Mouse (Mus musculus): ENCODE measurements around the gene Rgs6. TPM values are rescaled to one million over a fixed set of nuclear protein-coding genes. Genes with fewer than 3 reads are reported as not detected.

Gene Rgs6
- total and polyA plus RNA-seq, 3 experiments, result 7.3 to 12.6 (median 10.2) TPM

GRCm38 (mm10) chr12:83145074-83145473 lies 557.0 kb downstream of the Rgs6 start:
- Histone ChIP-seq H3K4me3 (no peak overlapping the region), H3K4me1 (ENCODE audit: control insufficient read depth, insufficient read depth, low read length) (peaks cover 10% of the 10 kb centered on the region), H3K9ac (ENCODE audit: low read depth, low read length) (no peak overlapping the region), H3K79me2 (replicated peaks; ENCODE audit: control insufficient read depth, insufficient read depth, low read length) (no peaks in the 10 kb centered on the region), H3K27me3 (ENCODE audit: control insufficient read depth, insufficient read depth, low read length) (no peaks in the 10 kb centered on the region), H3K36me3 (ENCODE audit: control insufficient read depth, insufficient read depth, low read length) (no peaks in the 10 kb centered on the region), H3K27ac (peak overlapping the region; percentile 86)
- peak in 1 of 2 experiments; percentile 66 for DNase-seq
- WGBS, result 61% methylated on average over 3 of the region's 3 CpGs
- TF ChIP-seq EP300 (IDR thresholded peaks at IDR 0.05; ENCODE audit: insufficient read depth, low read depth, low read length) (no peak), CTCF (IDR thresholded peaks at IDR 0.05) (no peak), POLR2A (IDR thresholded peaks at IDR 0.05; ENCODE audit: insufficient read depth, low read depth, low read length) (no peak)
- intact Hi-C loops (cut with DNase I), result loop anchor here (2.0 to 5.0 kb wide), 2 partner anchors 72 to 102 kb away; no protein-coding TSS in a partner anchor

DNA sequence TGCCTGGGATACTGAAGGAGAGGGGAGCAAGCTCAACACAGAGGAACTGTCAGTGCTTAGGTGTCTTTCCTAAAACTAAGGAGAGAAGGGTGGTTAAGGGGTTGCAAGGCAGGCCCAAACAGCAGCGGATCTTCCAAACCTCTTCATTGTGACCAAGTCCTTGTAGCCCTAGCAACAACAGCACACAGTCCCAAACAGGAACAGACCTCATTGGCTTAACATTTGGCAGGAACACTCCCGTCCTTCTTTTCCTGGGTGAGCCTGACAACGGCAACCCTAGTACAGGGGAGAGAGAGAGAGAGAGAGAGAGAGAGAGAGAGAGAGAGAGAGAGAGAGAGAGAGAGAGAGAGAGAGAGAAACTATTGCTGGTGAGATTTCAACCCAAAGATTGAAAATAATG lies 557.8 kb downstream of the Rgs6 start:
- Histone ChIP-seq H3K27ac (peak overlapping the region; percentile 86), H3K79me2 (replicated peaks; ENCODE audit: control insufficient read depth, insufficient read depth, low read length) (no peaks in the 10 kb centered on the region), H3K9ac (ENCODE audit: low read depth, low read length) (peak overlapping the region; percentile 41; the same call in 1 of the 2 replicates), H3K4me3 (no peak overlapping the region), H3K4me1 (ENCODE audit: control insufficient read depth, insufficient read depth, low read length) (peaks cover 10% of the 10 kb centered on the region), H3K36me3 (ENCODE audit: control insufficient read depth, insufficient read depth, low read length) (no peaks in the 10 kb centered on the region), H3K27me3 (ENCODE audit: control insufficient read depth, insufficient read depth, low read length) (no peaks in the 10 kb centered on the region)
- TF ChIP-seq CTCF (IDR thresholded peaks at IDR 0.05) (no peak), EP300 (IDR thresholded peaks at IDR 0.05; ENCODE audit: insufficient read depth, low read depth, low read length) (no peak), POLR2A (IDR thresholded peaks at IDR 0.05; ENCODE audit: insufficient read depth, low read depth, low read length) (0 out of 2 replicates have a peak, but pooled peaks have one; percentile 18)
- DNase-seq, result peak in 1 of 2 experiments; percentile 58
- 18% methylated on average over 3 of the region's 3 CpGs for WGBS
- intact Hi-C loops (cut with DNase I), result loop anchor here (2.0 to 5.0 kb wide), 2 partner anchors 73 to 101 kb away; no protein-coding TSS in a partner anchor

DNA sequence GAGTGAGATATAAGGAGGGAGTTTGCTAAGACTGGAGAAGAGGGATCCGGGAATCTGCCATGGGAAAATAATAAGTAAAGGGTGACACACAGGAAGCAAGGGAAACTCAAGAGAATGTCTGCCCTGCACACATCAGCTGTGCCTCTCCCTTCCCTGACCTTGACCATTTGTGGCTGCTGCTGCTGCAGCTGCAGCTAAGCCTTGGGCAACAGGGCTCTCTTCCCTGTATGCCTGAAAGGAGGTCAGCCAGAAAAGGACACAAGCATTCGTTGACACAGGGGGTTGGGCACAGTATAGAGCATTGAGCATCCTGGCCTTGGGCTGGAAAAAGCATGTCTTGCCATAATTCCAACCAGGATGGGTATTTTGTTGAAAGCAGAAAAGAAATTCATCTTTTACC lies 558.8 kb downstream of the Rgs6 start:
- Histone ChIP-seq H3K9ac (ENCODE audit: low read depth, low read length) (no peak overlapping the region), H3K79me2 (replicated peaks; ENCODE audit: control insufficient read depth, insufficient read depth, low read length) (no peaks in the 10 kb centered on the region), H3K36me3 (ENCODE audit: control insufficient read depth, insufficient read depth, low read length) (no peaks in the 10 kb centered on the region), H3K27ac (peak overlapping the region; percentile 80), H3K27me3 (ENCODE audit: control insufficient read depth, insufficient read depth, low read length) (no peaks in the 10 kb centered on the region), H3K4me1 (ENCODE audit: control insufficient read depth, insufficient read depth, low read length) (peaks cover 11% of the 10 kb centered on the region), H3K4me3 (no peak overlapping the region)
- TF ChIP-seq POLR2A (IDR thresholded peaks at IDR 0.05; ENCODE audit: insufficient read depth, low read depth, low read length), result no peak
- TF ChIP-seq CTCF (IDR thresholded peaks at IDR 0.05), result no peak
- no peak for TF ChIP-seq EP300 (IDR thresholded peaks at IDR 0.05; ENCODE audit: insufficient read depth, low read depth, low read length)
- intact Hi-C loops (cut with DNase I), result loop anchor here (5.0 kb wide), 1 partner anchor 100 kb away; no protein-coding TSS in a partner anchor
- 22% methylated on average over 2 of the region's 2 CpGs for WGBS
- DNase-seq, result no peak

- Histone ChIP-seq H3K36me3 (ENCODE audit: control insufficient read depth, insufficient read depth, low read length) (no peaks in the 10 kb centered on the region), H3K27me3 (ENCODE audit: control insufficient read depth, insufficient read depth, low read length) (no peaks in the 10 kb centered on the region), H3K9ac (ENCODE audit: low read depth, low read length) (no peak overlapping the region), H3K79me2 (replicated peaks; ENCODE audit: control insufficient read depth, insufficient read depth, low read length) (no peaks in the 10 kb centered on the region), H3K4me3 (no peak overlapping the region), H3K27ac (no peak overlapping the region), H3K4me1 (ENCODE audit: control insufficient read depth, insufficient read depth, low read length) (peaks cover 11% of the 10 kb centered on the region)
- no peak for TF ChIP-seq POLR2A (IDR thresholded peaks at IDR 0.05; ENCODE audit: insufficient read depth, low read depth, low read length)
- TF ChIP-seq EP300 (IDR thresholded peaks at IDR 0.05; ENCODE audit: insufficient read depth, low read depth, low read length), result no peak
- no peak for TF ChIP-seq CTCF (IDR thresholded peaks at IDR 0.05)
- WGBS, result 43% methylated on average over 7 of the region's 7 CpGs
- intact Hi-C loops (cut with DNase I), result no loop called here
- DNase-seq, result no peak
Measured at GRCm38 (mm10) chr12:83150030-83150429, 561.9 kb downstream of the Rgs6 start.

- Histone ChIP-seq H3K36me3 (ENCODE audit: control insufficient read depth, insufficient read depth, low read length) (no peaks in the 10 kb centered on the region), H3K27me3 (ENCODE audit: control insufficient read depth, insufficient read depth, low read length) (no peaks in the 10 kb centered on the region), H3K4me3 (no peak overlapping the region), H3K4me1 (ENCODE audit: control insufficient read depth, insufficient read depth, low read length) (peaks cover 6% of the 10 kb centered on the region), H3K79me2 (replicated peaks; ENCODE audit: control insufficient read depth, insufficient read depth, low read length) (no peaks in the 10 kb centered on the region), H3K9ac (ENCODE audit: low read depth, low read length) (no peak overlapping the region), H3K27ac (no peak overlapping the region)
- DNase-seq, result no peak
- 82% methylated on average over 9 of the region's 9 CpGs for WGBS
- intact Hi-C loops (cut with DNase I), result no loop called here
- TF ChIP-seq POLR2A (IDR thresholded peaks at IDR 0.05; ENCODE audit: insufficient read depth, low read depth, low read length) (no peak), EP300 (IDR thresholded peaks at IDR 0.05; ENCODE audit: insufficient read depth, low read depth, low read length) (no peak), CTCF (IDR thresholded peaks at IDR 0.05) (no peak)
Measured at GRCm38 (mm10) chr12:83150813-83151212, 562.7 kb downstream of the Rgs6 start.

DNA sequence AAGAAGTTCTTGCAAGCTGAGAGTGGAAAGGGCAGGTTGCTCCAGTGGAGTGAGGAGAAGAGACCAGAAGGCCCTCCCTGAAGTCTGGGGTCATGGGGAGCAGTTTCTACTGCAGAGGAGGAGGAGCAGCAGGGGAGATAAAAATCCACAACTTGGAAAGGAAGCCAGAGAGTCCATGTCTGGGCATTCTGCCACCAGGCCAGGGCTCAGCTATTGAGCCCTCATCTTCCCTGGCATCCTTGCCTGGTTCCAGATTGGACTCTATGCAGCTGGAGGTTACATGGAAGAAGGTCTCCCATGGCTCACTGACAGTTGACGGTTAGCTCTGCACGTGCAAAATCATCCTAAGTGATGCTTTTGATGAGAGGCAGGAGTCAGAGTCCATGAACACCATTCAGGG lies 563.4 kb downstream of the Rgs6 start:
- Histone ChIP-seq H3K36me3 (ENCODE audit: control insufficient read depth, insufficient read depth, low read length) (no peaks in the 10 kb centered on the region), H3K9ac (ENCODE audit: low read depth, low read length) (no peak overlapping the region), H3K4me3 (no peak overlapping the region), H3K27ac (no peak overlapping the region), H3K4me1 (ENCODE audit: control insufficient read depth, insufficient read depth, low read length) (peaks cover 3% of the 10 kb centered on the region; the same call in 1 of the 2 replicates), H3K27me3 (ENCODE audit: control insufficient read depth, insufficient read depth, low read length) (no peaks in the 10 kb centered on the region), H3K79me2 (replicated peaks; ENCODE audit: control insufficient read depth, insufficient read depth, low read length) (no peaks in the 10 kb centered on the region)
- no peak for DNase-seq
- 63% methylated on average over 2 of the region's 2 CpGs for WGBS
- intact Hi-C loops (cut with DNase I), result no loop called here
- TF ChIP-seq POLR2A (IDR thresholded peaks at IDR 0.05; ENCODE audit: insufficient read depth, low read depth, low read length) (no peak), CTCF (IDR thresholded peaks at IDR 0.05) (no peak), EP300 (IDR thresholded peaks at IDR 0.05; ENCODE audit: insufficient read depth, low read depth, low read length) (no peak)

Data from heart, adult 2 months (tissue).